ENCODE assay signal across 8 mouse cellular contexts in the genomic region with DNA sequence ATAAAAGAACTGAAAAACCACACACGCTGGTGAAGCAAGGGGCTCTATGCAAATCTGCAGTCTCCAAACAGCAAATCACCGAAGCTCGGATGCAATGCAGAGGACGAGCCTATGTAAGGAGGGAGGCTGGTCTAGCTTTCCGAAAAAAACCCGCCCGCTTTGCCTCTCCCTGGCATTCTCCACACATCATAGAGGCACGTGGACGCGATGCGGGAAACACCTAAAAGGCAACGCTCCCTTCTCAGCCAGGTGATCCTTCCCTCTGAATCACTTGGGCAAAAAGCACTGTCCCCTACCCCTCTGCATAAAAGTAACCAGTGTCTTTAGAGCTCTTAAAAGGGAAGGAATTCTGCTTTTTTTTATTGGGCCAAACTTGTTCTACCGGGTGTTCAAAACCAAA.
DNase-seq lines count a peak whose midpoint lies in the region; ATAC-seq lines count a peak whose summit lies in the region.

No protein-coding gene starts in this region.

- H3K4me2 ChIP-seq in hindbrain, embryonic 14.5 days (replicated peaks) = peak overlapping the region; percentile 56

- peak; percentile 3 for DNase-seq in urinary bladder, postnatal 14 days (ENCODE audit: low spot score)
- DNase-seq in urinary bladder, postnatal 36 days (ENCODE audit: low spot score in 2 of 2) = no peak
- peak; percentile 53 for DNase-seq in embryo, embryonic 9.5 days (ENCODE audit: extremely low spot score)
- DNase-seq in hindbrain, embryonic 14.5 days (ENCODE audit: low spot score) = peak; percentile 65
- peak; percentile 5 for DNase-seq in liver
- DNase-seq in right cerebral cortex, adult 18-20 months = peak; percentile 76
- DNase-seq in ovary, postnatal 10 days (ENCODE audit: low spot score) = no peak
- no peak for DNase-seq in ovary, postnatal 14 days (ENCODE audit: low spot score)

- ATAC-seq in hindbrain, embryonic 14.5 days (ENCODE audit: low FRiP score) = peak; percentile 72

- WGBS in hindbrain, embryonic 14.5 days = 0% methylated on average over 13 of the region's 13 CpGs

- no peaks in the 10 kb centered on the region for H3K36me3 ChIP-seq in hindbrain, embryonic 14.5 days (replicated peaks; ENCODE audit: control insufficient read depth, insufficient read depth)

- peak overlapping the region; percentile 64 for H3K4me3 ChIP-seq in hindbrain, embryonic 14.5 days (replicated peaks; ENCODE audit: low read length)

- H3K27me3 ChIP-seq in hindbrain, embryonic 14.5 days (ENCODE audit: control insufficient read depth, insufficient read depth, low read length) = no peaks in the 10 kb centered on the region

- no peaks in the 10 kb centered on the region for H3K9me3 ChIP-seq in hindbrain, embryonic 14.5 days (ENCODE audit: control insufficient read depth, low read length)

- peak overlapping the region; percentile 79 for H3K27ac ChIP-seq in hindbrain, embryonic 14.5 days

- peaks cover 13% of the 10 kb centered on the region; the same call in 1 of the 2 replicates for H3K4me1 ChIP-seq in hindbrain, embryonic 14.5 days (replicated peaks; ENCODE audit: control insufficient read depth, insufficient read depth, low read length)

- peak overlapping the region; percentile 80 for H3K9ac ChIP-seq in hindbrain, embryonic 14.5 days

Comparison
In these comparisons a context has a peak if more than half of its experiments do, and no peak if none do; other contexts are left out.
1. DNase-seq: peak in urinary bladder, postnatal 14 days (single experiment), embryo, embryonic 9.5 days (single experiment), hindbrain, embryonic 14.5 days (single experiment), liver (single experiment) and right cerebral cortex, adult 18-20 months (single experiment); none in urinary bladder, postnatal 36 days (0 of 2), ovary, postnatal 10 days (single experiment) and ovary, postnatal 14 days (single experiment).